Mouse (Mus musculus): Measurements from ENCODE around the gene Slc22a26. TPM values are rescaled to one million over a fixed set of nuclear protein-coding genes. Genes with fewer than 3 reads are reported as not detected.

Slc22a26 gene
- polyA plus RNA-seq (2017; shearing (Covaris generic)) = not detected

GRCm38 (mm10) chr19:7802571-7802970 is at the start of gene Slc22a26:
Gene Slc22a26, minus strand, starts transcription at chr19:7802667.

Other genes starting within 250 kb of the Slc22a26 start
- gene Pla2g16, start 245.2 kb downstream of the Slc22a26 start, polyA plus RNA-seq (2017; shearing (Covaris generic)) = 125 TPM
- gene Lgals12, start 195.5 kb downstream of the Slc22a26 start, polyA plus RNA-seq (2017; shearing (Covaris generic)) = not detected
- not detected for gene Hrasls5, start 190.1 kb downstream of the Slc22a26 start, polyA plus RNA-seq (2017; shearing (Covaris generic))
- not detected for gene Slc22a19, start 91.4 kb downstream of the Slc22a26 start, polyA plus RNA-seq (2017; shearing (Covaris generic))
- gene Slc22a27, start 163.4 kb upstream of the Slc22a26 start, polyA plus RNA-seq (2017; shearing (Covaris generic)) = not detected

Data from activated CD4-positive, CD25-positive, alpha-beta regulatory T cell, adult 9 weeks (primary cell).